Mouse (Mus musculus) limb, embryonic 14.5 days (tissue): ENCODE data around the gene Irf4. TPM values are rescaled to one million over a fixed set of nuclear protein-coding genes. Genes with fewer than 3 reads are reported as not detected.

Experiments used
- ATAC-seq: fragments of 200-750 bp; cut with Nextera tagmentation; 2 replicates; pipeline ENCODE4 v1.8.0; 2017; ENCODE audit warnings: low read depth, moderate number of reproducible peaks, moderate TSS enrichment; ENCODE audit not compliant: low FRiP score
- DNase-seq: peaks from one replicate; pipeline ENCODE4 v3.0.0-alpha.2; 2015; ENCODE audit warnings: low spot score
- H3K27ac ChIP-seq: fragments of 300-500 bp; sonication (generic); replicated peaks from 2 replicates; pipeline ENCODE4 v1.5.1; 2014; ENCODE audit warnings: low read depth, mild to moderate bottlenecking, low read length, moderate library complexity, mixed read lengths
- H3K27me3 ChIP-seq: fragments of 300-500 bp; sonication (generic); 2 replicates; pipeline ENCODE4 v1.6.1; 2014; ENCODE audit warnings: low read length, mixed read lengths; ENCODE audit not compliant: control insufficient read depth, insufficient read depth
- H3K36me3 ChIP-seq: fragments of 300-500 bp; sonication (generic); 2 replicates; pipeline ENCODE4 v1.6.1; 2014; ENCODE audit warnings: mild to moderate bottlenecking, low read length, moderate library complexity, mixed read lengths; ENCODE audit not compliant: control insufficient read depth, insufficient read depth
- H3K4me1 ChIP-seq: fragments of 300-500 bp; sonication (generic); 2 replicates; pipeline ENCODE4 v1.6.1; 2014; ENCODE audit warnings: antibody characterized with exemption, low read length, mixed read lengths; ENCODE audit not compliant: control insufficient read depth, insufficient read depth
- H3K4me2 ChIP-seq: fragments of 300-500 bp; sonication (generic); replicated peaks from 2 replicates; pipeline ENCODE4 v1.6.1; 2014; ENCODE audit warnings: low read depth, mild to moderate bottlenecking, low read length, moderate library complexity; ENCODE audit not compliant: severe bottlenecking
- H3K4me3 ChIP-seq: fragments of 300-500 bp; sonication (generic); replicated peaks from 2 replicates; pipeline ENCODE4 v1.5.1; 2014; ENCODE audit warnings: low read length
- H3K9ac ChIP-seq: fragments of 300-500 bp; sonication (generic); 2 replicates; pipeline ENCODE4 v1.6.1; 2014; ENCODE audit warnings: mild to moderate bottlenecking, low read depth, low read length, moderate library complexity; ENCODE audit not compliant: severe bottlenecking
- H3K9me3 ChIP-seq: fragments of 300-500 bp; sonication (generic); 2 replicates; pipeline ENCODE4 v1.6.1; 2016; ENCODE audit warnings: low read length; ENCODE audit not compliant: control insufficient read depth
- POLR2A ChIP-seq: fragments of 200-500 bp; IDR thresholded peaks from 2 replicates; pipeline ENCODE4 v1.8.0; 2012; ENCODE audit warnings: inconsistent platforms, mild to moderate bottlenecking, moderate library complexity, borderline replicate concordance; ENCODE audit not compliant: insufficient read depth, insufficient read length; ENCODE audit errors: extremely low read depth
- WGBS: fragments of 180-500 bp; shearing (Covaris S2); extraction: QIAGEN DNeasy Blood & Tissue Kit; methylation state at CpG from one replicate; pipeline ENCODE4 v1.1.7; 2014; 5-methylcytosine and 5-hydroxymethylcytosine counted together
- polyA plus RNA-seq, 2 experiments: library from polyadenylated mRNA; depleted of rRNA in 1 of 2; stranded (reverse) in 1 of 2; unstranded in 1 of 2; fragments of >200 nt; fragmentation: Nextera tagmentation in 1 of 2; extraction: Ambion mirVana in 1 of 2; gene quantifications; 2 replicates each; pipeline versions ENCODE4 v1.2.1 to v1.2.3; 2012 to 2014

The Irf4 gene
- polyA plus RNA-seq, 2 experiments = 0.29 to 0.34 TPM

DNA sequence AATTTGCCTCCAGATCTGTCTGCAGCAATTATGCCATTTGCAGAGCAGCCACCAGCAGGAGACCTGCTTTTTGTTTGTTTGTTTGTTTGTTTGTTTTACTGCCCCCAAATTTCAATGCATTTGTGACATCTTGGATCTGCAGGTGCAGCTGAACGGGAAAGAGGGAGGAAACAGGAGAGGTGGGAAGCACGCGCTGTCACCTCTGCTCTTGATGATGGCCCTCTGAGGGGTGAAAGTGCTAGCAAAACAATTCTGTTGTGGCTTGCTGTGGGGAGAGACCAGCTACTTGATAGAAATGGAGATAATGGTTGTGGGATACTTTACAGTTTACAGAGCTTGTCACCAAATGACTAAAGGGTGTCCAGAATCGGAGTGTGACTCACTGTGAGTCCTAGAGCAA is 46.9 kb downstream of the Irf4 start:
- no peak overlapping the region for H3K4me3 ChIP-seq
- H3K4me2 ChIP-seq = no peak overlapping the region
- WGBS = 81% methylated on average over 4 of the region's 4 CpGs
- H3K27me3 ChIP-seq = no peaks in the 10 kb centered on the region
- no peak overlapping the region for H3K27ac ChIP-seq
- H3K9me3 ChIP-seq = no peaks in the 10 kb centered on the region
- H3K9ac ChIP-seq = no peak overlapping the region
- DNase-seq (no peak), ATAC-seq (no peak)
- no peaks in the 10 kb centered on the region for H3K4me1 ChIP-seq
- TF ChIP-seq POLR2A = no peak
- no peaks in the 10 kb centered on the region for H3K36me3 ChIP-seq

- Histone ChIP-seq H3K27me3 (no peaks in the 10 kb centered on the region), H3K4me3 (no peak overlapping the region), H3K36me3 (no peaks in the 10 kb centered on the region), H3K4me2 (no peak overlapping the region), H3K27ac (no peak overlapping the region), H3K4me1 (no peaks in the 10 kb centered on the region), H3K9me3 (no peaks in the 10 kb centered on the region), H3K9ac (no peak overlapping the region)
- DNase-seq = no peak
- no peak for ATAC-seq
- 66% methylated on average over 4 of the region's 4 CpGs for WGBS
- no peak for TF ChIP-seq POLR2A
Measured at GRCm38 (mm10) chr13:30801886-30802285, 52.9 kb downstream of the Irf4 start.

GRCm38 (mm10) chr13:30802336-30802955 is 53.4 kb downstream of the Irf4 start:
- no peaks in the 10 kb centered on the region for H3K9me3 ChIP-seq
- H3K36me3 ChIP-seq = no peaks in the 10 kb centered on the region
- H3K9ac ChIP-seq = no peak overlapping the region
- no peak overlapping the region for H3K27ac ChIP-seq
- no peaks in the 10 kb centered on the region for H3K4me1 ChIP-seq
- no peaks in the 10 kb centered on the region for H3K27me3 ChIP-seq
- H3K4me3 ChIP-seq = no peak overlapping the region
- no peak overlapping the region for H3K4me2 ChIP-seq
- WGBS = 92% methylated on average over 5 of the region's 5 CpGs
- TF ChIP-seq POLR2A = no peak
- no peak for ATAC-seq
- no peak for DNase-seq

DNA sequence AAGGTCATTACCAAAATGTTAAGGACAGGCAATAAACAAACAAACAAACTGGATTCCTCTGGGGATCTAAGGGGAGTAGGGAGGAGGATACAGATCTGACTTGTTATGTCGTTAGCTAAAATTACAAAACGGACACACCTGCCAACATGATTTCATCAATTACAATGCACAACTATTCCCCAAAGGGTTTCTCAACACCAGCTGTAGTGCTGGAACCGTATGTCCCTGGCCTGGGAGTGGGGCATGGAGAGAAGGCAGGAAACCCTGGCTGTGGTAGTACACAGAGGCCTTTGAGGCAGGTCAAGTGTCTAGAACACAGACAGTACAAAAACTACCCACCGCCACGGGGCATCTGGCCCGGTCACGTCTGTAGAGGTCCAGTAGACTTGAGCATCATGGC is 60.2 kb downstream of the Irf4 start:
- ATAC-seq (no peak), DNase-seq (no peak)
- no peaks in the 10 kb centered on the region for H3K9me3 ChIP-seq
- no peak overlapping the region for H3K4me3 ChIP-seq
- 79% methylated on average over 7 of the region's 7 CpGs for WGBS
- no peak overlapping the region for H3K4me2 ChIP-seq
- H3K27me3 ChIP-seq = no peaks in the 10 kb centered on the region
- TF ChIP-seq POLR2A = no peak
- H3K9ac ChIP-seq = no peak overlapping the region
- H3K4me1 ChIP-seq = no peaks in the 10 kb centered on the region
- H3K27ac ChIP-seq = no peak overlapping the region
- H3K36me3 ChIP-seq = 0 out of 2 replicates have a peak, but pooled peaks cover 6% of the 10 kb centered on the region

DNA sequence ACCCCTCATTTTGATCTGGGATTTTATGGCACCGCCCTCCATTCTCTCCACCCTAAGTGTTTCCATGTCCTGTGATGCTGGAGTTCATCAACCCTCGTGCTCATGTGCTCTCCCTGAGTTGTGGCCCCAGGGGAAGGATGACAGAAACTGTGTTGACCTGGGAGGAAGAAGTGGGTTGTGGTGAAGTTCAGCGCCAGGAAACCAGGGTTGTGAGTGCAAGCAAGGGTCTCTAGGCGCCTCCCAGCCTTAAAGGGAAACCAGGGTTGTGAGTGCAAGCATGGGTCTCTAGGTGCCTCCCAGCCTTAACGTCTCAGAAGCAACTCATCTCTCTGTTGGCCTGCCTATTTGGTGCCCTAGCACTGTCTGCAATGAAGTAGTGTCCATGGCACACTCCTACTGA is 64.4 kb downstream of the Irf4 start:
- H3K9me3 ChIP-seq = no peaks in the 10 kb centered on the region
- no peak overlapping the region for H3K4me2 ChIP-seq
- ATAC-seq = no peak
- no peaks in the 10 kb centered on the region for H3K27me3 ChIP-seq
- H3K4me1 ChIP-seq = no peaks in the 10 kb centered on the region
- H3K36me3 ChIP-seq = peaks cover 26% of the 10 kb centered on the region
- H3K9ac ChIP-seq = no peak overlapping the region
- no peak for DNase-seq
- 80% methylated on average over 5 of the region's 5 CpGs for WGBS
- no peak overlapping the region for H3K4me3 ChIP-seq
- TF ChIP-seq POLR2A = no peak
- no peak overlapping the region for H3K27ac ChIP-seq

DNA sequence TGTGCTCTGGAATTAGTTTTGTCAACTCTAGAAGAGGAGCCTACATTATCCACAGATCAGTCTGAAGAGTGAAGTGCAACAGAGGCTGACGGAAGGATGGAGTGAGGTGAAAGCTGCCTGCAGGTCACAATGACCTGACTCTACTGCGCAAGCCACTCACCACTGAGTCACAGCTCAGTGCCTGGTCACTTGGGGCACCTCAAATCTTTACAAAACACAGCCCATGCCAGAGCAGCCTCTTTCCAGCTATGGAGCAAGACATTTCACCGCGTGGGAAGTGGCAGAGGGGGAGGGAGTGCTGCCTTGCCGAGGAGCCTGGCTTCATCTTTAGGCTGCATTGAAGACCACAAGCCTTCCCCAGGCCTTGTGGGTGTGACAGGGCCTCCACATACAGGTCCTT is 65.2 kb downstream of the Irf4 start:
- DNase-seq (no peak), ATAC-seq (no peak)
- Histone ChIP-seq H3K4me3 (no peak overlapping the region), H3K36me3 (peaks cover 29% of the 10 kb centered on the region), H3K27me3 (no peaks in the 10 kb centered on the region), H3K9ac (no peak overlapping the region), H3K9me3 (no peaks in the 10 kb centered on the region), H3K27ac (no peak overlapping the region), H3K4me1 (no peaks in the 10 kb centered on the region), H3K4me2 (no peak overlapping the region)
- 84% methylated on average over 5 of the region's 5 CpGs for WGBS
- no peak for TF ChIP-seq POLR2A

Other genes with a start within 250 kb of the Irf4 start
- gene Uqcrfs1, start 203.9 kb upstream of the Irf4 start, polyA plus RNA-seq (2012; rRNA removed) = 113 and 117 TPM in 2 replicates
- gene Uqcrfs1, start 203.9 kb upstream of the Irf4 start, polyA plus RNA-seq (2014; fragmentation: Nextera tagmentation; extraction: Ambion mirVana) = 191 and 192 TPM in 2 replicates
- 24.3 and 28.5 TPM in 2 replicates for gene Dusp22, start 89.2 kb upstream of the Irf4 start, polyA plus RNA-seq (2012; rRNA removed)
- 35.9 and 40.3 TPM in 2 replicates for gene Dusp22, start 89.2 kb upstream of the Irf4 start, polyA plus RNA-seq (2014; fragmentation: Nextera tagmentation; extraction: Ambion mirVana)
- 0.21 TPM in 1 of 2 replicates, not detected in the other for gene Hus1b, start 198.5 kb downstream of the Irf4 start, polyA plus RNA-seq (2012; rRNA removed)
- 0.21 TPM in 1 of 2 replicates, not detected in the other for gene Hus1b, start 198.5 kb downstream of the Irf4 start, polyA plus RNA-seq (2014; fragmentation: Nextera tagmentation; extraction: Ambion mirVana)
- 20.4 and 20.9 TPM in 2 replicates for gene Exoc2, start 224.9 kb downstream of the Irf4 start, polyA plus RNA-seq (2012; rRNA removed)
- gene Exoc2, start 224.9 kb downstream of the Irf4 start, polyA plus RNA-seq (2014; fragmentation: Nextera tagmentation; extraction: Ambion mirVana) = 32.7 and 34.5 TPM in 2 replicates
- gene Gm5447, start 225.0 kb downstream of the Irf4 start, polyA plus RNA-seq (2012; rRNA removed) = 0.08 TPM in 1 of 2 replicates, not detected in the other
- gene Gm5447, start 225.0 kb downstream of the Irf4 start, polyA plus RNA-seq (2014; fragmentation: Nextera tagmentation; extraction: Ambion mirVana) = 0.17 TPM in 1 of 2 replicates, not detected in the other